Mouse (Mus musculus) bone marrow macrophage, adult 2 months (primary cell): ENCODE measurements around the gene Il21.

Source experiments
- CTCF ChIP-seq: IDR thresholded peaks from 2 replicates; pipeline ENCODE4 v1.5.1; 2012; ENCODE audit warnings: low read depth, mild to moderate bottlenecking, low read length, moderate library complexity
- POLR2A ChIP-seq: IDR thresholded peaks from 2 replicates; pipeline ENCODE4 v1.6.1; 2012; ENCODE audit warnings: mild to moderate bottlenecking, low read depth, low read length, borderline replicate concordance

DNA sequence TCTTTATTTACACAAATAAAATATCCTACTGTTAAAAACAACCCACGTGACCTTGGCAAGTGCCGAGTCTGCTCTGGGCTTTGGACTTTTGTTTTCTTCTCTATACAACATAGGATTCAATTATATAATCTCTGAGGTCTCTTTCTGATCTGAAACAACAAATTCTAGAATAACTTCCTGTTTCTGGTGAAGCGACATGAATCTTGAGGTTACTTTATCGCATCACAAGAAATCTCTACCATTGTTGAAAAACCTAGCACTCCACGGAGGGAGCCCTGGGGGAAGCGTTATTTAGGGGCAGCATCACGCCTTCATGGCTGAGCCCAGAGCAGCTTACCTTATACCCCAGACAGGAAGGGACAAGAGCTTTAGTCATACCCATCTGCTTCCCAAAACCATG, 40.7 kb upstream of the Il21 start:
- no peak for TF ChIP-seq CTCF
- TF ChIP-seq POLR2A, result no peak
